Mouse (Mus musculus) 3134 (cell line): Measurements from ENCODE around the gene Myh15.
"Not testable (repeated sequence)": the region's sequence is repeated elsewhere in the genome, so short reads cannot be mapped to it uniquely, and the experiment has no call there.

Experiments
- DNase-seq: peaks from one replicate; pipeline ENCODE4 v3.0.0-alpha.2; 2011; ENCODE audit warnings: low spot score; ENCODE audit not compliant: insufficient read length; ENCODE audit errors: extremely low read depth

The Myh15 gene

GRCm38 (mm10) chr16:49243517-49243916 lies 186.2 kb downstream of the Myh15 start:
- not testable (repeated sequence) for DNase-seq
